Mouse (Mus musculus): ENCODE data around the gene Klhdc8b. TPM values are rescaled to one million over a fixed set of nuclear protein-coding genes. Genes with fewer than 3 reads are reported as not detected.

Gene Klhdc8b
- total RNA-seq, 1 experiment: 6.6 TPM

DNA sequence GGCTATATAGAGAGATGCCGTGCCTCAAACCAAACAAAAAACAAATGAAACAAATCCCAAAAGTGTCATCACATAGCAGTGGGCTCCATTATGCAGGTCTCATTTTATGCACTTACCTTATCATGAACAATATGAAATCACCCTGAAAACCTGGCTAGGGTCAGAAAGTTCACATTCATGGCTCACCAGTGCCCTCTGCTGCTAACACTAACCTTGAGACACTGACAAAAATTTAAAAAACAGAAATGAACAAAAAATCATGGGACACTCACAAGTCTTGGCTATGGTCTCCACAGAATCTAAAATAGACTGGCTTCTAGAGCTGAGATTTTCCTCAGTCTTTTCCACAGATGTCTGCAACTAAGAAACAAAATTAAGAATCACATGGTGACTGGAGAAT, 49.2 kb downstream of the Klhdc8b start:
- no peak overlapping the region for H3K4me3 ChIP-seq (ENCODE audit: insufficient read depth in 1 of 2, low read depth in 1 of 2, low read length in 2 of 2, poor library complexity in 1 of 2, severe bottlenecking in 1 of 2)
- H3K36me3 ChIP-seq (ENCODE audit: control insufficient read depth, insufficient read depth, low read length, poor library complexity, severe bottlenecking): no peaks in the 10 kb centered on the region
- peaks cover 0 to 3% of the 10 kb centered on the region in 2 experiments; a peak in 1 of 4 replicates for H3K4me1 ChIP-seq (ENCODE audit: control insufficient read depth in 2 of 2, insufficient read depth in 2 of 2, low read length in 2 of 2, poor library complexity in 1 of 2)
- DNase-seq (ENCODE audit: low read depth, low spot score): no peak
- in situ Hi-C loops (cut with MboI; ENCODE audit: low sequenced_read_pairs in 2 of 2, unreplicated experiment in 2 of 2): no loop called here
- H3K27ac ChIP-seq (ENCODE audit: insufficient read depth, low read depth, low read length, poor library complexity, severe bottlenecking): no peak overlapping the region
- TF ChIP-seq CHD2 (IDR thresholded peaks at IDR 0.05; ENCODE audit: low read depth, low read length): no peak
- TF ChIP-seq ZC3H11A (IDR thresholded peaks at IDR 0.05; ENCODE audit: borderline replicate concordance, low read depth, low read length): 0 out of 2 replicates have a peak, but pooled peaks have one; percentile 16
- H3K9ac ChIP-seq (ENCODE audit: insufficient read depth, low read depth, low read length, poor library complexity, severe bottlenecking): no peak overlapping the region
- H3K9me3 ChIP-seq (ENCODE audit: control insufficient read depth, insufficient read depth, low read depth, low read length): no peaks in the 10 kb centered on the region

DNA sequence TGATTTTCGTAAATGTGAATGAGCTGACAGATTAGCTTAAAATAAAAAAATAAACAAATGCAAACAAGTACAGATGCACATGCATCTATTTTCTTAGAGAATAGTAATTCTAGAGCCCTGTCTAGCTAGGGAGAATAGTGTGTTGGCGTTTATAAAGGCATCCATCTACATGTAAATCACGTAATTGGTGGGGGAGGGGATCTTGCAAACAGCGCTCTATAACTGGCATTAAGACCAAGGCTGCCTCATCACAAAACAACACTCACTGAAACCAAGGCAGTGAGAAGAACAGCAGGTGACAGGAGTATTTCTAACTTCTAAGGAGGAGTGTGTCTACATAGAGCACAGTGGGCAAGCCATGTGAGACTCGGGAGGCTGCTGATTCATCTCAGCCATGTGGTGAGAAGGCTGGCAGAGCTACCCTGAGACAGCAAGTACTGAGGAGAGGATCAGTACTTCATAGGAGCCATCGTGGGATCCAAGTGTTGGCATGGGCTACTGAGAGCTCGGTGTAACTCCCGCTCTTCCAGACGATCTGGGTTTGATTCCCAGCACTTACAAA, 49.9 kb downstream of the Klhdc8b start:
- H3K9ac ChIP-seq (ENCODE audit: insufficient read depth, low read depth, low read length, poor library complexity, severe bottlenecking): no peak overlapping the region; the same call in 1 of the 2 replicates
- in situ Hi-C loops (cut with MboI; ENCODE audit: low sequenced_read_pairs in 2 of 2, unreplicated experiment in 2 of 2): no loop called here
- H3K36me3 ChIP-seq (ENCODE audit: control insufficient read depth, insufficient read depth, low read length, poor library complexity, severe bottlenecking): no peaks in the 10 kb centered on the region
- DNase-seq (ENCODE audit: low read depth, low spot score): no peak
- TF ChIP-seq HCFC1 (IDR thresholded peaks at IDR 0.05; ENCODE audit: borderline replicate concordance, insufficient read depth, low read length): no peak
- no peak for TF ChIP-seq ZC3H11A (IDR thresholded peaks at IDR 0.05; ENCODE audit: borderline replicate concordance, low read depth, low read length)
- no peak for TF ChIP-seq ZNF384 (IDR thresholded peaks at IDR 0.05; ENCODE audit: low read depth, low read length)
- TF ChIP-seq MAFK (IDR thresholded peaks at IDR 0.05; ENCODE audit: insufficient read depth, low read depth, low read length): no peak
- TF ChIP-seq CHD2 (IDR thresholded peaks at IDR 0.05; ENCODE audit: low read depth, low read length): no peak
- H3K9me3 ChIP-seq (ENCODE audit: control insufficient read depth, insufficient read depth, low read depth, low read length): no peaks in the 10 kb centered on the region
- H3K4me1 ChIP-seq (ENCODE audit: control insufficient read depth in 2 of 2, insufficient read depth in 2 of 2, low read length in 2 of 2, poor library complexity in 1 of 2): peaks cover 0 to 3% of the 10 kb centered on the region in 2 experiments; a peak in 1 of 4 replicates
- no peak overlapping the region for H3K4me3 ChIP-seq (ENCODE audit: insufficient read depth in 1 of 2, low read depth in 1 of 2, low read length in 2 of 2, poor library complexity in 1 of 2, severe bottlenecking in 1 of 2)
- no peak overlapping the region for H3K27ac ChIP-seq (ENCODE audit: insufficient read depth, low read depth, low read length, poor library complexity, severe bottlenecking)

DNA sequence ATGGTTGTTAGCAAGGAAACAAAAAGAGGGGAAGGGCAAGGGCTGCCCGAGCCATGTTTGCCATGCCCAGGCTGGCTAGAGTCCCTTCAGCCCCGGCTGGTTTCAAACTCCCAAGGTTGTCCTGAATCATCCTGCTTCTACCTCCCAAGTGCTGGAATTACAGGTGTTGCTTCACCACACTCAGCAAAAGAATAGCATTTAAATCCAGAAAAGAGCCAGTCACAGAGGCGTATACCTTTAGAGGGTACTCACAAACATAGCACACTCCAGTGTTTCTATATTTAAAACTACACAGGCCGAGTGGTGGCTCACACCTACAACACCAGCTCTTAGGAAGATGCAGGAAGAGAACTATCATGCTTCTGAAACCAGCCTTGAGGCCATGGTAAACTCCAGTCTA, 51.8 kb downstream of the Klhdc8b start:
- no peak for DNase-seq (ENCODE audit: low read depth, low spot score)
- Histone ChIP-seq H3K27ac (ENCODE audit: insufficient read depth, low read depth, low read length, poor library complexity, severe bottlenecking) (no peak overlapping the region), H3K4me3 (ENCODE audit: insufficient read depth in 1 of 2, low read depth in 1 of 2, low read length in 2 of 2, poor library complexity in 1 of 2, severe bottlenecking in 1 of 2) (no peak overlapping the region), H3K4me1 (ENCODE audit: control insufficient read depth in 2 of 2, insufficient read depth in 2 of 2, low read length in 2 of 2, poor library complexity in 1 of 2) (peaks cover 0 to 3% of the 10 kb centered on the region in 2 experiments; a peak in 1 of 4 replicates), H3K9me3 (ENCODE audit: control insufficient read depth, insufficient read depth, low read depth, low read length) (no peaks in the 10 kb centered on the region), H3K9ac (ENCODE audit: insufficient read depth, low read depth, low read length, poor library complexity, severe bottlenecking) (no peak overlapping the region), H3K36me3 (ENCODE audit: control insufficient read depth, insufficient read depth, low read length, poor library complexity, severe bottlenecking) (no peaks in the 10 kb centered on the region)
- in situ Hi-C loops (cut with MboI; ENCODE audit: low sequenced_read_pairs in 2 of 2, unreplicated experiment in 2 of 2): no loop called here
- TF ChIP-seq ZC3H11A (IDR thresholded peaks at IDR 0.05; ENCODE audit: borderline replicate concordance, low read depth, low read length): no peak
- TF ChIP-seq HCFC1 (IDR thresholded peaks at IDR 0.05; ENCODE audit: borderline replicate concordance, insufficient read depth, low read length): no peak
- no peak for TF ChIP-seq ZNF384 (IDR thresholded peaks at IDR 0.05; ENCODE audit: low read depth, low read length)

GRCm38 (mm10) chr9:108404451-108404850, 56.9 kb downstream of the Klhdc8b start:
- no peak for TF ChIP-seq ZC3H11A (IDR thresholded peaks at IDR 0.05; ENCODE audit: borderline replicate concordance, low read depth, low read length)
- TF ChIP-seq ZNF384 (IDR thresholded peaks at IDR 0.05; ENCODE audit: low read depth, low read length): no peak
- TF ChIP-seq HCFC1 (IDR thresholded peaks at IDR 0.05; ENCODE audit: borderline replicate concordance, insufficient read depth, low read length): no peak
- no peak for TF ChIP-seq CHD2 (IDR thresholded peaks at IDR 0.05; ENCODE audit: low read depth, low read length)
- no peak for TF ChIP-seq MAFK (IDR thresholded peaks at IDR 0.05; ENCODE audit: insufficient read depth, low read depth, low read length)
- no peak for DNase-seq (ENCODE audit: low read depth, low spot score)
- Histone ChIP-seq H3K9me3 (ENCODE audit: control insufficient read depth, insufficient read depth, low read depth, low read length) (no peaks in the 10 kb centered on the region), H3K9ac (ENCODE audit: insufficient read depth, low read depth, low read length, poor library complexity, severe bottlenecking) (no peak overlapping the region), H3K36me3 (ENCODE audit: control insufficient read depth, insufficient read depth, low read length, poor library complexity, severe bottlenecking) (no peaks in the 10 kb centered on the region), H3K4me1 (ENCODE audit: control insufficient read depth in 2 of 2, insufficient read depth in 2 of 2, low read length in 2 of 2, poor library complexity in 1 of 2) (no peaks in the 10 kb centered on the region), H3K27ac (ENCODE audit: insufficient read depth, low read depth, low read length, poor library complexity, severe bottlenecking) (no peak overlapping the region), H3K4me3 (ENCODE audit: insufficient read depth in 1 of 2, low read depth in 1 of 2, low read length in 2 of 2, poor library complexity in 1 of 2, severe bottlenecking in 1 of 2) (no peak overlapping the region)
- in situ Hi-C loops (cut with MboI; ENCODE audit: low sequenced_read_pairs in 2 of 2, unreplicated experiment in 2 of 2): no loop called here

GRCm38 (mm10) chr9:108403081-108403480, 58.3 kb downstream of the Klhdc8b start:
- Histone ChIP-seq H3K4me1 (ENCODE audit: control insufficient read depth in 2 of 2, insufficient read depth in 2 of 2, low read length in 2 of 2, poor library complexity in 1 of 2) (no peaks in the 10 kb centered on the region), H3K9me3 (ENCODE audit: control insufficient read depth, insufficient read depth, low read depth, low read length) (no peaks in the 10 kb centered on the region), H3K27ac (ENCODE audit: insufficient read depth, low read depth, low read length, poor library complexity, severe bottlenecking) (no peak overlapping the region), H3K9ac (ENCODE audit: insufficient read depth, low read depth, low read length, poor library complexity, severe bottlenecking) (no peak overlapping the region), H3K36me3 (ENCODE audit: control insufficient read depth, insufficient read depth, low read length, poor library complexity, severe bottlenecking) (no peaks in the 10 kb centered on the region), H3K4me3 (ENCODE audit: insufficient read depth in 1 of 2, low read depth in 1 of 2, low read length in 2 of 2, poor library complexity in 1 of 2, severe bottlenecking in 1 of 2) (no peak overlapping the region)
- no peak for TF ChIP-seq HCFC1 (IDR thresholded peaks at IDR 0.05; ENCODE audit: borderline replicate concordance, insufficient read depth, low read length)
- TF ChIP-seq ZNF384 (IDR thresholded peaks at IDR 0.05; ENCODE audit: low read depth, low read length): no peak
- no peak for TF ChIP-seq CHD2 (IDR thresholded peaks at IDR 0.05; ENCODE audit: low read depth, low read length)
- TF ChIP-seq ZC3H11A (IDR thresholded peaks at IDR 0.05; ENCODE audit: borderline replicate concordance, low read depth, low read length): no peak
- no peak for TF ChIP-seq MAFK (IDR thresholded peaks at IDR 0.05; ENCODE audit: insufficient read depth, low read depth, low read length)
- no peak for DNase-seq (ENCODE audit: low read depth, low spot score)
- in situ Hi-C loops (cut with MboI; ENCODE audit: low sequenced_read_pairs in 2 of 2, unreplicated experiment in 2 of 2): no loop called here
